Mouse (Mus musculus): ENCODE results near the gene Pdx1. TPM values are rescaled to one million over a fixed set of nuclear protein-coding genes. Genes with fewer than 3 reads are reported as not detected.

Pdx1 gene
- total RNA-seq, 4 experiments from 2014 or later = not detected

DNA sequence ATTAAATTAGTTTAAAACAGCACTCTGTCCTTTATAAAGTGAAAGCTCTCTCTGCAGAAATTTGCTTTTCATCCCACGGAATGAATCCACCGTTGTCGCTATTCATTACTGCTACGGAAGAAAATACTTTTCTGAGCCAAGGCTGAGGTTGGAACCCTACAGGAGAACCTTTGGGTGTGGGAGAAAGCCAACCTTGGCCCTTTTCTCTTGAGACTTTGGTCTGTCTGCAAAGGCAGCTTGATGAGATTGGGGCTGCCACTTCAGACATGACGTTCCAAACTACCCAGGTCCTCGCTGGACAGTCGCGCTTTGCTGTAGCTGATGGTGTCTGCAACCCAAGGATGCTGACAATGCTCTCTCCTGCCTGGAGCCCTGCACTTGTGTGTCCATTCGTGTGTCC lies 38.7 kb downstream of the Pdx1 start:
- DNase-seq (ENCODE audit: low spot score in 2 of 2) = no peak

- DNase-seq (ENCODE audit: low spot score in 2 of 2) = no peak
Observed at GRCm38 (mm10) chr5:147309786-147310185, 40.0 kb downstream of the Pdx1 start.

DNA sequence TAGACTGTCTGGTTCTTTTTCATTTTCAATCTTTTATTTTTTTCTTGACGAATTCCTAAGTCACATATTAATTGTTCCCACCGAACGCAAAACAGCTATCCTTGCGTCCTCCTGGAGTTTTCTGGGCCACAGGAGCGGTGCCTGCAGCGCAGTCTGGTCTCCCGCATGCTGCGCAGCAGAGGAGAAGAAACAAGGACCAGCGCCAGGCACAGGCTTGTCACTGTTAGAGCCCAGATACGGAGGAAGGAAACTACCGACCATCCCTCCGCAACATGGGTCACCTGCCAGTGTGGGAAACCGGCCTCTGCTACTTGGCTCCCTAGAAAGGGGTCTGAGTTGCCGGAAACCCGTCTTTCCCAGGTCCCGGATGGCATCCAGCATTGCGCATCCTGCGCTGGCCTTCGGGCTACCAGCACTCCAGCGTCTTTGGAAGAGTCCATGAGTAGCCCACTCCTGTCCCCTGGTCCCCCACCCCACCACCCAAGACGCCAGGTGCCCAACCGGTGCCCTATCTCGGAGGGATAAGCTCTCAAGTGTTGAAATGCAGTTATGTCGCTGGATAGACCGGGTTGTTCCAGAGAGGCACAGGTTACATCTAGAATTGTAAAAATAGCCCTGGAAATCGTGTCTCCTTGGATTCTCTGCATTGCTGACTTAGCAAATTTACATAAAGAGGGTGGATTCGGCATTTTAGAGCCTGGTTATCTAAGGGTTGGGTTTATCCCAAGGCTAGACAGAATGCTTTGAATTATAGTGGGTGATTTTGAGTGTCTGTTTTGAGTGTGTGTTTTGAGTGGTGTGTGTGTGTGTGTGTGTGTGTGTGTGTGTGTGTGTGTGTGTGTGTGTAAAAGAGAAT lies 43.3 kb downstream of the Pdx1 start:
- DNase-seq (ENCODE audit: low spot score in 2 of 2) = no peak

- DNase-seq (ENCODE audit: low spot score in 2 of 2) = peak in 1 of 2 experiments; percentile 23
Observed at GRCm38 (mm10) chr5:147314646-147315431, 45.1 kb downstream of the Pdx1 start.

DNA sequence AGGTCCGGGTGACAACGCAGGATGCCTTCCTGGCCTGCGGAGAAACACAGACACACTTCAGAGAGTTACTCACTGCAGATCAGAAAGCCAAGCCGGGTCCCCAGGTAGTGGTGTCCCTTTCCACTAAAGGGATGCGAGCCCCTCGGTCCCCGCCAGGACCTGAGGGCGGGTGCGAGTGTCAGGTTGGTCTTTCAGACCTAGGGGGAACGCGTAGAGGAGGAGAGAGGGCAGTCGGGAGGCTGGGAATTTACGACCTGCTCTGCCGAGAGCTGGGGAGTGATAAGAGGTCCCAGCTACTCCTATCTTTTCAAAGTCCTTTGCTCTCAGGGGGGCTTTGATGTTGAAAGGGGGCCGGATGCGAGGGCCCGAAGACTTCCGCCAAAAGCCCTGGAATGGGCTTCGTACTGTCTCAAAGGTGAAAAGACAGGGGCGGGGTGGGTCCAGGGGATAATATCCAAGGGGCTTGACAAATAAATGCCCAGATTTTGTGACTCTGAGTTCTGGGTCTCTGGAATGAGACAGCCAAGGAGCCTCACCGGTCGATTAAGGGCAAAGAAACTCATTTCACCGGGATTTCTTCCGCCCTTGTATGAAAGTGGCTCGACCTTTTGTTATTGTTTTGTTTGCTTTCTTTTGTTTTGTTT lies 45.8 kb downstream of the Pdx1 start:
- DNase-seq (ENCODE audit: low spot score in 2 of 2) = no peak

DNA sequence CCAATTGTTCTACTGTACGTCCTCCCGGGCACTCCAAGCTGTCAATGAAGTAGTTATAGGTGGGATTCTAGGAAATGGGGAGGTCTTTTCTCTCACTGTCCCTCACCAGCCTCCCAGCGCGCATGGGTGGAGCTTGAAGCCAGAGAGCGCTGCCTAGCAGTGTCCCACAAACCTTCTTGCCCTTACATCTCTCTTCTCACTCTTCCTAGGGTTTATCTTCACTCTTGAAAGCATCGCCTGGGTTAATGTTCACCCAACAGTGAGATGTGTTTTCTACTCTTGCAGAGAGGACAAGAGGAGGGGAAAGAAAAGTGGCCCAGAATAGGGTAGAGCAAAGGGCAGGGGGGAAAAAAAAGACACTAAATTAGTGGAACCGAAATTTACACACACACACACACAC lies 47.6 kb downstream of the Pdx1 start:
- DNase-seq (ENCODE audit: low spot score in 2 of 2) = no peak

DNA sequence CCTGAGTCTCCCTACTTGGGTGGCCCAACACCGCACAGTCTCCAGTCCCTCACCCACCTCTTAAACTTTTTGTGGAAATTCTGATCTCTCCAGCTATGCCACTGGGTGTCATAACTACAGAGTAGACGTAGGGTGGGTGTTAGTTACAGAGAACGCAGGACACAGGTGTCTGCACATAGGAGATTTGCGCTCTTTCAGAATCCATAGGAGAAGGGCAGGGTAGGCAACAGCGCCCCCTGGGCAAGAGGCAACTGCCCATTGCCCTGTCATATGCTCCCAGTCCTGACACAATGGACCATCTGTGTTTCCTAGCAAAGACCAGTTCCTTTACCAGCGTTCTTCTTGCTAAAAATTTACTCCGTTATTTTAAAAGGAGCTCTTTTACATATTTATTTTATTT lies 48.2 kb downstream of the Pdx1 start:
- DNase-seq (ENCODE audit: low spot score in 2 of 2) = no peak

GRCm38 (mm10) chr5:147319653-147320052 lies 49.9 kb downstream of the Pdx1 start:
- no peak for DNase-seq (ENCODE audit: low spot score in 2 of 2)

DNA sequence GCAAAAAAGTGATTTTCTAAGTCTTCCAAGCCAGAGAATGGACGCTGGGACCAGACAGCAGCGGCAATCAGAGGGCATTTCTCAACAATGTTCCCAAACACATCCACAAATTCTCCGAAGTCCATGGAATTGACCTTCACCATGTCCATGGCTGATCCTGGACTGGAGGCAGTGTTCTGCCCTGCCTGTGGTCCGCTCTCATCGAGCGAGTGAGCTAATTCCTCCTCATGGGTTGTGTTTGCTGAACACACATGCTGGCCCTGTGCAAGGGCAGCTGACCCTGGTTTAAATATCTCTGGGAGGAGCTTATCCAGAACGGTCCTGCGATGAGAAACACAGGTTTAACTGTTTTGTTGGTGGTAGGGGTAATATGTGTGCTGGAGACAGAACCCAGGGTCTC lies 52.4 kb downstream of the Pdx1 start, which contains the start of gene Urad:
TSS of gene Urad (minus strand) at position 258 of the 400 bp plus-strand sequence.
- no peak for DNase-seq (ENCODE audit: low spot score in 2 of 2)

DNA sequence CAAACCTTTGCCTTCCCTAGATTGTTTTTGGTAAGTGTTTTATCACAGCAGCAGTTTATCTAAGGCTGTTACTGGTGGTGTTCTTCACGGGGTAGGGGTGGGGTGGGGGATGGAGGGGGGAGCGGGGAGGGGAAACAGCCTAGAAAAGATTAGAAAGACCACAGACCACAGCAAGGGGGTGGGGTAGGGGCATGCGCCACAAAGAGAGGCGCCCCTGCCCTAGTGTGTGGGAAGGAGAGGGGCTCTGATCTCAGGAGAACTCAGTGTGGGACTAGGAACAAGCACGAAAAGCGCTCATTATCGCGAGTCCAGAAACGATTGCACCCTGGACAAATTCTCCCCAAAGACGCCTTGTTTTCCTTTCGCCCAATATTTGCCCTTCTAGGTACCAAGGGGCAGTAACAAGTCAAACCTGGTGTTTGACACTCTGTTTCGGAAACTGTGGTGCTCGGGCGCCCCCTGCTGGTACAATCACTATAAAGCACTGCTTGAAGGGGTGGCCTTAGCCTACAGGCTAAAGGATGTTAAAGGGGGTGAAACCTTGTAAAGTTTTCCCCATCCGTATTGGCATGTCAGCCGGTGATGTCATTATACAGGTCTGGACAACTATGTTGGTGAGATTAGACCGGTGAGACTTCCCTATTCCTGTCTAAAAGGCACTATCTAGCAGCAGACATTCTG lies 53.6 kb downstream of the Pdx1 start:
- DNase-seq (ENCODE audit: low spot score in 2 of 2) = peak in 1 of 2 experiments; percentile 20

Small RNA genes lying within 50 kb of the gene (microRNA-seq; reads per million reads assigned to microRNA genes)
- not detected for gene Mir7k

Other genes with a start within 250 kb of the Pdx1 start
- gene Lnx2, start 193.4 kb upstream of the Pdx1 start, total RNA-seq (2022) = 1 to 10 TPM; 1.8 to 2.0 (median 1.9) TPM
- gene Polr1d, start 192.9 kb upstream of the Pdx1 start, total RNA-seq (2022) = 10 to 100 TPM; 81.9 to 91.0 (median 83.4) TPM
- not detected for gene Gsx1, start 81.3 kb upstream of the Pdx1 start, total RNA-seq (2022)
- not detected for gene Cdx2, start 37.3 kb downstream of the Pdx1 start, total RNA-seq (2022)
- not detected for gene Urad, start 52.5 kb downstream of the Pdx1 start, total RNA-seq (2022)
- gene Flt3, start 130.5 kb downstream of the Pdx1 start, total RNA-seq (2022) = not detected
- gene Pan3, start 160.2 kb downstream of the Pdx1 start, total RNA-seq (2022) = 10 to 100 TPM; 12.9 to 18.4 (median 15.4) TPM